Mouse (Mus musculus): ENCODE results near the gene Pdlim7. TPM values are rescaled to one million over a fixed set of nuclear protein-coding genes. Genes with fewer than 3 reads are reported as not detected.
A peak's percentile ranks its signal among the peaks of the same experiment; 100 is the strongest.

The Pdlim7 gene
- total and polyA plus RNA-seq, 3 experiments, result 12.3 to 40.6 TPM; not detected in 1

GRCm38 (mm10) chr13:55494883-55495621 is 18.4 kb downstream of the Pdlim7 start (continued):
- no peak for TF ChIP-seq ZMIZ1 (IDR thresholded peaks at IDR 0.05; ENCODE audit: low read depth, low read length)
- peak; percentile 95 for TF ChIP-seq SIN3A (IDR thresholded peaks at IDR 0.05; ENCODE audit: low read length)
- no peak for TF ChIP-seq GABPA (IDR thresholded peaks at IDR 0.05; ENCODE audit: low read depth, low read length)
- no peak for TF ChIP-seq KAT2A (conservative IDR thresholded peaks at IDR 0.05; ENCODE audit: low read depth, low read length)
- no peak for TF ChIP-seq JUND (IDR thresholded peaks at IDR 0.05; ENCODE audit: low read depth, low read length)
- TF ChIP-seq ZNF384 (IDR thresholded peaks at IDR 0.05; ENCODE audit: low read depth, low read length), result no peak
- peak; percentile 68; the same call in 1 of the 2 replicates for TF ChIP-seq BHLHE40 (IDR thresholded peaks at IDR 0.05; ENCODE audit: borderline replicate concordance, low read depth, low read length)
- TF ChIP-seq POLR2AphosphoS2 (IDR thresholded peaks at IDR 0.05; ENCODE audit: low read length), result no peak
- 0 out of 2 replicates have a peak, but pooled peaks have one; percentile 27 for TF ChIP-seq ELF1 (IDR thresholded peaks at IDR 0.05; ENCODE audit: low read depth, low read length)
- TF ChIP-seq POLR2AphosphoS5 (IDR thresholded peaks at IDR 0.05; ENCODE audit: borderline replicate concordance, low read depth, low read length), result no peak
- TF ChIP-seq CTCF (IDR thresholded peaks at IDR 0.05 in 2 of 3, conservative IDR thresholded peaks at IDR 0.05 in 1 of 3; ENCODE audit: control insufficient read depth in 1 of 3, insufficient read depth in 1 of 3, low read depth in 2 of 3, low read length in 3 of 3, poor library complexity in 1 of 3, severe bottlenecking in 1 of 3), result no peak
- no peak for TF ChIP-seq MYB (IDR thresholded peaks at IDR 0.05; ENCODE audit: low read depth, low read length)
- 0 out of 2 replicates have a peak, but pooled peaks have one; percentile 28 for TF ChIP-seq MAFK (IDR thresholded peaks at IDR 0.05; ENCODE audit: borderline replicate concordance, low read depth, low read length)

- Histone ChIP-seq H3K4me1 (ENCODE audit: control insufficient read depth in 1 of 2, insufficient read depth in 2 of 2, low read length in 2 of 2) (peaks cover 0 to 15% of the 10 kb centered on the region in 2 experiments; a peak in 2 of 4 replicates), H3K36me3 (ENCODE audit: control insufficient read depth in 1 of 2, insufficient read depth in 2 of 2, low read length in 2 of 2) (peaks cover 0 to 11% of the 10 kb centered on the region in 2 experiments; a peak in 2 of 4 replicates), H3K4me3 (ENCODE audit: control insufficient read depth in 1 of 2, insufficient read depth in 1 of 2, low read depth in 2 of 2, low read length in 2 of 2) (no peak overlapping the region), H3K9me3 (replicated peaks; ENCODE audit: insufficient read depth, low read length) (no peaks in the 10 kb centered on the region), H3K27me3 (ENCODE audit: control insufficient read depth in 1 of 2, insufficient read depth in 2 of 2, low read length in 2 of 2) (no peaks in the 10 kb centered on the region; a peak in 1 of 4 replicates), H3K27ac (ENCODE audit: control insufficient read depth, low read depth, low read length) (no peak overlapping the region), H3K9ac (ENCODE audit: control insufficient read depth, low read depth, low read length, poor library complexity, severe bottlenecking) (no peak overlapping the region), H3K79me2 (ENCODE audit: control insufficient read depth, insufficient read depth, low read length, poor library complexity) (no peaks in the 10 kb centered on the region)
- TF ChIP-seq MAX (IDR thresholded peaks at IDR 0.05; ENCODE audit: low read length) (no peak), NELFE (IDR thresholded peaks at IDR 0.05; ENCODE audit: low read depth, low read length) (no peak), ZC3H11A (IDR thresholded peaks at IDR 0.05; ENCODE audit: low read depth, low read length) (no peak), ELF1 (IDR thresholded peaks at IDR 0.05; ENCODE audit: low read depth, low read length) (no peak), POLR2AphosphoS5 (IDR thresholded peaks at IDR 0.05; ENCODE audit: borderline replicate concordance, low read depth, low read length) (no peak), E2F4 (IDR thresholded peaks at IDR 0.05; ENCODE audit: borderline replicate concordance, low read depth, low read length) (no peak), ZNF384 (IDR thresholded peaks at IDR 0.05; ENCODE audit: low read depth, low read length) (no peak), ZKSCAN1 (IDR thresholded peaks at IDR 0.05; ENCODE audit: low read depth, low read length) (no peak)
- DNase-seq (ENCODE audit: low read depth, low spot score), result no peak
Measured at GRCm38 (mm10) chr13:55494257-55494656, 19.2 kb downstream of the Pdlim7 start.

Measured in MEL (cell line).